Mouse (Mus musculus) embryo, embryonic 10.5 days (tissue): ENCODE data around the gene Fam53b.
A peak's percentile ranks its signal among the peaks of the same experiment; 100 is the strongest.

Source experiments
- DNase-seq: peaks from one replicate; pipeline ENCODE4 v3.0.0-alpha.2; 2015; ENCODE audit warnings: low spot score

Gene Fam53b

DNA sequence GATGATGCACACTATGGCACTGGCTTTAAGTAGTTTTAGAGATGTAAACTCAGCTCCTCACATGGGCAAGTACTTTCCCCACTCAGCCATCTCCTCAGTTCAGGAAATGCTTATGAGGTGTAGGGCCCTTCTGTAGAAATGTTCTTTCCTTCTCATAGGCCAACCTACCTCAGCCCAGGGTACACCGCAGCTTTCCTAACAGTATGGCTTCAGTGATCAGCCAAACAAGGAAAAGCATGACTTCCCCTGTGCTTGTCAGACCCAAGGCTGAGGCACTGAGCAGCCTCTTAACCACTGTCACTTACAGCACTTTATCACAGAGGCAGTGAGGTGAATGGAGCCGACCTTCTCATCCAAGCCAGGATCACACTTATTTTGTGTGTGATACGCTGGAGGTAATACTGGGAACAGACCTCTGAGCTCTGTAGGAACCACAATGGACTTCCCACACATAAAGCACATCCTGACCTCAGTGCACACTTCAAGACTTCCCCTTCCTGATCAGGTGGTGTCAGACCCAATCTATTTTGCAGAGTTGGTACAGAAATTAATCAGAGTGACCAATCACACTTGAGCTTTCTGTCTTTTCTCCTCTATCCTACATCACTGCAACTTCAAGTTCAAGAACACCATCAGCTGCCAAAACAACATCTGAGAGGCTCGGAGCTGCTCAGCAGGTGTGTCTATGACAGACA is 26.0 kb downstream of the Fam53b start:
- no peak for DNase-seq

DNA sequence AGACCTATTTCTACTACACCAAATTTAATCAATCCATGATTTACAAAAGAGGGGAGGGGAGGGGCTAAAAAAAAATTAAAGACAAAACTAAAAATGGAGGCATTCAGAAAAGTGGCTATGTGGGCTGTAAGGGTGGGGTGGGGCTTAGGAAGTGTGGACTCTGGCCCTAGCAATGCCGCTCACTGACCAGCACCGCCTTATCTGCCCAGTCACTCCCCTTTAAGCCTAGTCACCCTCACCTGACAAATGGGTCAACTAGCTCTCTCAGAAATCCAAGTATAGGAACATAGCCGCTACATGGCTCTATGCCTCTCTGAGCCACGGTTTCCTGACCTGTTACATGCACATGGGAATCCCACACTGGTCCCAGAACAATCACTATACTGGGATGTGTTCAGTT is 26.7 kb downstream of the Fam53b start:
- no peak for DNase-seq

- DNase-seq: no peak
Measured at GRCm38 (mm10) chr7:132786522-132786921, 27.2 kb downstream of the Fam53b start.

DNA sequence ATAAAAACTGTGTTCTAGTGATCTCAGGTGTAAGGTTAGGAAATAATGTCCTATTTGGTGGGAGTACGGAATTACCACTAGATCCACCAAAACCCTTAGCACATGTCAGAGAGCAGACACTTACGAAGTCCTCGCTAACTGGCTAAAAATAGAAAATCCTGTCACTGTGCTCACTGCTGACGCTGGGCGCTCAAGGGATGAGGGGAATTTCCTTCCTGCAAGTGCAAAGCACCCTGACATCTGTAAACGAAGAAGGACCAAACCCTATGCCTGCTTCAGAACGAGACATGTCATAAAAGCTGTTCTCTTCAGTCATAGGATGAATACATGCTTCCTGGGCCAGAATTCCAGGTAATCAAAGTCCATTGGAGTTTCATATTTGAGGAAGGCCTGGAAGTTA is 27.7 kb downstream of the Fam53b start:
- no peak for DNase-seq

DNA sequence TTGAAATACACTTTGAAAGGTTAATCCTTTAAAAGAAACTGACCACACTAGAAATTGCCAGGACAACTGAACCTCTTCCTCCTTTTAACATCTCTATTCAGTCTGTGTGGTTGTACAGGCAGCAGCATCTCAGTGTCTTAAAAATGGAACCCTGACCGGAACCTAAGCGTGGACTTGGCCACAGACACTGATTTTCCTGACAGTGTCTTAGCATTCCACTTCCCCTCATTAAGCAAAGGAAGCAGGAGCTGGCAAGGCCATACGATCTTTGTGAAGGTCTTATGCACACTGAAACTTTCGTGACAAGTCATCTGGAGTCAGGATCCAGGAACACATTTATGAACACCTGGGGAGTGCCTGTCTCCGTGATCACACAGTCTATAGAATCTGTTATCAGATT is 29.6 kb downstream of the Fam53b start:
- DNase-seq: no peak

- DNase-seq: no peak
Measured at GRCm38 (mm10) chr7:132781850-132782249, 31.8 kb downstream of the Fam53b start.

DNA sequence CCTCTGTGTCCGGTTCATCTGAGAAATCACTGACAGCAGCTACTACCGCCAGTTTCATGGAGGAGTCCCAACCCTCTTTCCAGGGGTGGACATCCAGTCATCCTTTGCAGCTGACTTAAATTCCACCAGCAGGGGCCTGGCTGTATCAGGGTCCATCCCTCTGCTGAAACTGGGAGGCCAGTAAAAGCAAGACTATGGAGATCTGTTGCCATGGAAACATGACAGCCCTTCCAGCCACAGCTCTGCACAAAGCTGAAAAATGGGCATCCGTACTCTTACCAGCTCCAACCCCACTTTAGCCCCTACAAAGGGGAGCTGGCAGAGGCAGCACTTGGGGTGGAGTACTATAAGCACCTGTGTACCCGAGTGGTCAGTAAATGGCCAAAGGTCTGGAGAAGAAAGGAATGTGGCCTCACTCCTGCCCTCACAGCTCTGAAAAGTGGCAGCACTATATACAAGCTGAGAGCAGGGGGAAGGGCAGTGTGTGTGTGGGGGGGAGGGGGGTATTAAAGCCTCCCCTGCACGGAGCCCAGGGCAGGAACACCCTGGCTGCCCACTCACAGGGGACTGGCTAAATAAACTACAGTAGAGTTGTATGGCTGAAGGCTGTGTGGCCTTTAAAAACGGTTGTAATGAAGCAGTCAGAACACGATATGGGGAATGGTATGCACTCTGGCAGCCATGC is 32.4 kb downstream of the Fam53b start:
- peak; percentile 72 for DNase-seq

DNA sequence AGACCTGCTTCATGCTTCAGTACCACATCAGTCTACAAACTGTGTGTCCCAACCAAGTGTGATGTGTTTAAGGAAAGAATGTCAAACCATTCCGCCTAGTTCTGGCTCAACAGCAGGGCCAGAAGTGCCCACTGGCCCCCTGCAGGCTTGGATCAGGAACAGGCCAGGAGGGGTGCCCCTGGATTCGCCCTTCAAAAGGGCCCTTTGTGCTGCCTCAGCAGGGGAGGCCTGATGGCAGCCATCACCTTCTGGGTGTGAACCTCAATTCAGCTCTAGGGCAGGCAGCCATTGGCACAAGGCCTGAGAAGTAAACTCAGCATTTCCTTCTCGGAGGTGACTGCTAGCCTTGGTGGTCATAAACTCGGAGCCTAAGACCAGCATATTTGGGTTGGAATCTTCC is 33.1 kb downstream of the Fam53b start:
- peak; percentile 22 for DNase-seq

DNA sequence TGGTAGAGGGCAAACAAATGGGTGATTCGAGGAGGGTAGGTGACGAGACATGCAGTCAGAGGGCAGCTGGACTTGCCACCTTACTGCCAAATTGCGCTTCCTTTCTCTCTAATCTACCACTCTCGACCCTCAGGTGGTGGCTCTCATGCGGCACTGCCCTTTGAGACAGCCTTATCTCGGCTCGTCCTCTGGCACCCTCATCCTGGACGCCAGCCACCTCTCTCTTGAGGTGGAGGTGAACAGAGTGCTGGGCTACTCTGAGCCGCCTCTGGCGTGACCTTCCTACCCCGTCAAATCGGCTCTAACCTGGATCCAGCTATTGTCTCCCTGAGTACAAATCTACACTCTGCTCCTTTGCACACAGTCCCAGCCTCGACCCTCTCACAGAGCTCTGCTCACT is 35.1 kb downstream of the Fam53b start:
- DNase-seq: no peak

- no peak for DNase-seq
Measured at GRCm38 (mm10) chr7:132777728-132778453, 35.8 kb downstream of the Fam53b start.

GRCm38 (mm10) chr7:132777117-132777516 is 36.6 kb downstream of the Fam53b start:
- no peak for DNase-seq

DNA sequence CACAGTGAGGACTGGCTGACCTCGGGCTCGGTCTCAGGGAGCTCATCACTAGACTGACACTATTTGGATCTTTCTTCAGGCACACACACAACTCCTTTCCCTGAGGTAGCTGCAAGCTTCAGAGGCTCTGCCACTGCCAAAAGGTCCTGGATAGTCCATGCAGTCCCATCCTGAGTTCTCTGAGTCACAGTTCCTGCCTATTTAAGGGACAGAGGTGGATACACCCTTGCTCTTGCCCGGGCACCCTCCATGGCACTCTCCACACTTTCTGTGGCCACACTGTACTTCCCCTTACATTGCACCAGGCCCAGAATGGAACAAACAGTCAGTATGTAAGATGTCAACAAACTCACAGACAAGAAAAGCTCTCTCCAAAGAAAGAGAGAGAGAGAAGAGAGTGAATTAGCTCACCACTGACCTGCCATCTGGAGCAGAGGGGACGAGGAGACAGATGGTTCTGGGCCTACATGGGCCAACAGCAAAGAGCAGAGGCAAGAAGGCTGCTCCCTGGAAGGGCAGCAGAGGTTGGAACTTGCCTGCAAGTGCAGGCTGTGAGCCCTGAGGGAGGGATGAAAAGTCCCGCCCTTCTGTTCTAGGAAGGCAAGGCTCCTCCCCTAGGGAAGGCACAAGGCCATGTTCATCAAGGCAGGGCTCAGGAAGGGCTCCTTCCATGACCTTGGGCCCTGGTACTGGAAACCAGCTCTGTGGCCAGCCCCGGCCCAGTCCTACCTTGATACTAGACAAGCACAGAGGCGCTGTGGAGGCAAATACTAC is 37.2 kb downstream of the Fam53b start:
- no peak for DNase-seq

GRCm38 (mm10) chr7:132775922-132776321 is 37.8 kb downstream of the Fam53b start:
- DNase-seq: no peak

GRCm38 (mm10) chr7:132775333-132775732 is 38.4 kb downstream of the Fam53b start:
- no peak for DNase-seq

GRCm38 (mm10) chr7:132773011-132773705 is 40.5 kb downstream of the Fam53b start:
- no peak for DNase-seq

GRCm38 (mm10) chr7:132772440-132772839 is 41.2 kb downstream of the Fam53b start:
- no peak for DNase-seq

DNA sequence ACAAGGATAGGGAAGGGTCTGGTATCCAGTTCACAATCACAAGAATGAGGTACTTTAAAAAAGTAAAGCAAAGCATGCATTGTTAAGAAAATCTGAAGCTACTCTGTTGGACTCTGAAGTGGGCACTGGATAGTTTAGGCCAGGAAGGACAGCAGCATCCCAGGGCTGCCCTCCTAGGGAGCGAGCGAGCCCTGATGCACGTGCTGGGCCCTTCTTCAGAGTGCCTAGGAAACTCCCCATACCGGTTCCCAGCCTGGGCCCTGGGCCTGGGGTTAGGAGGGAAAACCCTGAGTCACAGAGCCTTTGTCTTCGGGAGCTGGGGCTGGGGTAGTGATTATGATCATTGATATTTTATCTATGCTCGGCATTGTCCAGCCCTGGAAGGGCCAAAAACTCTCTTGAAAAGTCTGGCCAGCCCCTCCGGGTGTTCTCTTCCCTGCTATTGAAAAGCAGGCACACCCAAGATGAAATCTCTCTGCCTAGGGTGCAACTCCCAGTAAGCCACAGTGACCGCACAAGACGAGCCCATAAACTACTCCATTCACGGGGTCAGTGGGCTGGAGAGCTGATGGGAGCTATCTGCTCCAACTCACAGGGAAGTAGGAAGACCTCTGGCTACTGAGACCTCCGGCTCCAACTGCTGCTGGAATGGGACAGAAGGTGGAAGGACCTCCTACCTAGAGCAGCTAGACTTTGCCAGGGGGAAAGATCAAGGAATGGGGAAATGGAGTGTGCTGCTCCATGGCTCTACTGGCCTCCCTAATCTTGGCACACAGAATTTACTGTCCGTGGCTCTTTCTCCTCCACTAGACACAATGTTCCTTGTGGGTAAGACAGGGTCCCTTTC is 45.0 kb downstream of the Fam53b start:
- DNase-seq: no peak

DNA sequence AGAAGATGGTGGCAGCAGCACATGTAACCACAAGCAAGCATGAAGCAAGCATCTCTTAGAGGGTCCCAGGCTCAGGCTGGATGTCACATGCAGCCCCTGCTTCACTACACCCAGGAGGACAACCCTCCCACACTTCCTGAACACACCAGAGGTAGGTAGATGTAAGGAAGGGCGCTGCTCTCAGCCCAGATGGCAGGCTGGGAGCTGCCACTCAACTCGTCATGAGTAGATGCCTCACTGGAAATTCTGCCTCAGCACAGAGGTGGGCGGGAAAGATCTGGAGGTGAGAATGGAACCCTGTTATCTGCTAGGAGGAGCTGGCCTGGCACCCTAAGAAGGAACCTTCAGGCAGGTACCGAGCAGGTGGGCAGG is 45.7 kb downstream of the Fam53b start:
- no peak for DNase-seq

GRCm38 (mm10) chr7:132767233-132767998 is 46.3 kb downstream of the Fam53b start:
- DNase-seq: peak; percentile 27

DNA sequence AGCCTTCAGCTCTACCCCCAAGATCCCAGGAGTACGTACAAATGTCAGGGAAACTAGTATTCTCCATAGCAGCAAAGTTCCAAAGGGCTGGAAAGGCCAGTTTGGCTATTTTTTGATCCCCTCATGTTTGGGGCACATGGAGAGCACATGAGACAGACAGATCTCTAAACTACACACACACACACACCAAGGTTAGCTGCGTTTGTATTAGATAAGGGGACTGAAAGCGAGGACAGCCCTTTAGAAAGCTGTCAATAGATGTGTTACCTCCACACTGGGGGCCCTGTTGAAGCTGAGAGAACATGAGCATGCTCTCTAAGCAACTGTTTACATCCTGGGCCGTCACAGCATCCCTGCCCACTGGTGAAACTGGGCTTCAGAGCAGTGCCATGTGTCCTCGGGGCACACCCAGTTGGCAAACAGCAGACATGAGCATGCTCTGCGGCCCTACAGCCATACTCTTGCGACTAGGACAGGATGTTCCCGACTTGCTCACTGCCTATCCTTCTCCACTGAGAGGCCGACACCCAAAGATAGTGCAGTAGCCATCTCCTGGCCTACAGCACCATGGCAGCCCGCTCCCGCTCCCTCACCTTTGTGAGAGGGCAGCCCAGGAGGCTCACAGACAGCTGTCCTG is 47.3 kb downstream of the Fam53b start:
- no peak for DNase-seq
